Mouse (Mus musculus) megakaryocyte, embryonic 14.5 days (primary cell): ENCODE measurements around the gene Actn4.

Experiments used
- FLI1 ChIP-seq: IDR thresholded peaks from 2 replicates; pipeline ENCODE4 v1.6.1; 2012; ENCODE audit warnings: low read length, inconsistent platforms, mixed read lengths
- GATA1 ChIP-seq: IDR thresholded peaks from 3 replicates; pipeline ENCODE4 v1.6.1; 2012; ENCODE audit warnings: mixed read lengths, low read length, inconsistent platforms, borderline replicate concordance

GRCm38 (mm10) chr7:28966181-28966580, 4.0 kb upstream of the Actn4 start:
- TF ChIP-seq GATA1 (no peak), FLI1 (no peak)
